Mouse (Mus musculus) MEL (cell line): ENCODE measurements at regions not wholly inside any gene's neighbourhood (a gene's known extent, or its start where the extent isn't known, plus 50 kb on each side); places are given as distances from the start of the nearest gene placed in this dataset.

Experiments
- CTCF ChIP-seq, 3 experiments: IDR thresholded peaks in 2 of 3; conservative IDR thresholded peaks in 1 of 3; 2 replicates each; pipeline ENCODE4 v1.5.1; 2011 to 2012; ENCODE audit warnings: low read length in 3 of 3, low read depth in 2 of 3, mild to moderate bottlenecking in 2 of 3, improper control_type of control experiment in 1 of 3, inconsistent platforms in 1 of 3, mixed read lengths in 1 of 3, moderate library complexity in 1 of 3; ENCODE audit not compliant: control insufficient read depth in 1 of 3, insufficient read depth in 1 of 3, poor library complexity in 1 of 3, severe bottlenecking in 1 of 3
- NELFE ChIP-seq: IDR thresholded peaks from 2 replicates; pipeline ENCODE4 v1.6.1; 2011; ENCODE audit warnings: low read depth, low read length, improper control_type of control experiment

DNA sequence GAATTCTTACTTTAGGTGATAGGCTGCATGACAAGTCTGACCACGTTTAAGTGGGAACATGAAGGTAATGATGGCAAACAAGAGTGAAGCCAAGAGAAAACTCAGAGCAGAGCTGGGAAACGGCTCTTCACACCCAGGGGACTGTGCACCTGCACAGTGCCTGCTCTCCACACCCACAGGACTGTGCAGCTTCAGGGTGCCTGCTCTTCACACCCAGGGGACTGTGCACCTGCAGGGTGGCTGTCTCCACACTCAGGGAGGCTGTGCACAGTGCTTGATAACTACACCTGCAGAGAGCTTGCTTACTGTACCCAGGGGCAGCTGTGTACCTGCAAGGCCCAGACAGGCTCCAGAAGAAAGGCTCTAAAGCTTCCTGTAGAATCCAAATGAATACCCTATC lies 133.5 kb upstream of the Irx6 start:
- TF ChIP-seq CTCF (IDR thresholded peaks at IDR 0.05 in 2 of 3, conservative IDR thresholded peaks at IDR 0.05 in 1 of 3; ENCODE audit: control insufficient read depth in 1 of 3, insufficient read depth in 1 of 3, low read depth in 2 of 3, low read length in 3 of 3, poor library complexity in 1 of 3, severe bottlenecking in 1 of 3) (no peak), NELFE (no peak)
